Mouse (Mus musculus) CH12.LX (cell line): ENCODE results near the gene Sfxn1.

ENCODE experiments used
- BHLHE40 ChIP-seq: IDR thresholded peaks from 2 replicates; pipeline ENCODE4 v1.6.1; 2011; ENCODE audit warnings: mild to moderate bottlenecking, low read depth, low read length, improper control_type of control experiment
- CTCF ChIP-seq, 2 experiments: IDR thresholded peaks in 1 of 2; conservative IDR thresholded peaks in 1 of 2; 2 replicates each; pipeline ENCODE4 v1.5.1; 2011 to 2012; ENCODE audit warnings: low read depth in 2 of 2, low read length in 2 of 2, improper control_type of control experiment in 1 of 2, inconsistent platforms in 1 of 2, mild to moderate bottlenecking in 1 of 2, moderate library complexity in 1 of 2
- EP300 ChIP-seq: IDR thresholded peaks from 2 replicates; pipeline ENCODE4 v1.6.1; 2011; ENCODE audit warnings: low read length, improper control_type of control experiment
- KAT2A ChIP-seq: IDR thresholded peaks from 2 replicates; pipeline ENCODE4 v1.6.1; 2012; ENCODE audit warnings: low read length, improper control_type of control experiment, inconsistent platforms; ENCODE audit not compliant: insufficient replicate concordance
- POLR2AphosphoS2 ChIP-seq: IDR thresholded peaks from 2 replicates; pipeline ENCODE4 v1.6.1; 2011; ENCODE audit warnings: low read depth, low read length, improper control_type of control experiment
- USF1 ChIP-seq: IDR thresholded peaks from 2 replicates; pipeline ENCODE4 v1.6.1; 2014; ENCODE audit warnings: low read depth, mild to moderate bottlenecking, inconsistent platforms, low read length, improper control_type of control experiment
- ZC3H11A ChIP-seq: IDR thresholded peaks from 2 replicates; pipeline ENCODE4 v1.6.1; 2012; ENCODE audit warnings: low read depth, mild to moderate bottlenecking, inconsistent platforms, low read length, improper control_type of control experiment

GRCm38 (mm10) chr13:54103271-54103670 lies 31.6 kb downstream of the Sfxn1 start:
- TF ChIP-seq EP300 (no peak), BHLHE40 (no peak), USF1 (no peak), POLR2AphosphoS2 (no peak), ZC3H11A (no peak), KAT2A (no peak), CTCF (conservative IDR thresholded peaks at IDR 0.05 in 1 of 2, IDR thresholded peaks at IDR 0.05 in 1 of 2; ENCODE audit: low read depth in 2 of 2, low read length in 2 of 2) (no peak)
